Mouse (Mus musculus) heart, embryonic 16.5 days (tissue): Measurements from ENCODE around the gene Agbl3. TPM values are rescaled to one million over a fixed set of nuclear protein-coding genes. Genes with fewer than 3 reads are reported as not detected.

ENCODE experiments used
- ATAC-seq: fragments of 200-750 bp; cut with Nextera tagmentation; replicated peaks from 2 replicates; pipeline ENCODE4 v1.8.0; 2017; ENCODE audit warnings: moderate number of reproducible peaks; ENCODE audit not compliant: insufficient read depth, low FRiP score; ENCODE audit errors: extremely low read depth
- H3K27ac ChIP-seq: fragments of 300-500 bp; sonication (generic); 2 replicates; pipeline ENCODE4 v1.5.1; 2014; ENCODE audit warnings: mild to moderate bottlenecking, low read length, control low read depth, moderate library complexity
- H3K27me3 ChIP-seq: fragments of 300-500 bp; sonication (generic); 2 replicates; pipeline ENCODE4 v1.6.1; 2014; ENCODE audit warnings: low read length, mixed read lengths; ENCODE audit not compliant: control insufficient read depth, insufficient read depth
- H3K36me3 ChIP-seq: fragments of 300-500 bp; sonication (generic); 2 replicates; pipeline ENCODE4 v1.6.1; 2014; ENCODE audit not compliant: control insufficient read depth, insufficient read depth
- H3K4me1 ChIP-seq: fragments of 300-500 bp; sonication (generic); 2 replicates; pipeline ENCODE4 v1.6.1; 2014; ENCODE audit warnings: low read length, mixed read lengths; ENCODE audit not compliant: control insufficient read depth, insufficient read depth
- H3K4me2 ChIP-seq: fragments of 300-500 bp; sonication (generic); 2 replicates; pipeline ENCODE4 v1.6.1; 2014; ENCODE audit warnings: low read depth, mild to moderate bottlenecking, control low read depth, low read length
- H3K4me3 ChIP-seq: fragments of 300-500 bp; sonication (generic); 2 replicates; pipeline ENCODE4 v1.5.1; 2014; ENCODE audit warnings: mild to moderate bottlenecking, control low read depth, low read length
- H3K9ac ChIP-seq: fragments of 300-500 bp; sonication (generic); 2 replicates; pipeline ENCODE4 v1.6.1; 2014; ENCODE audit warnings: low read length, control low read depth
- H3K9me3 ChIP-seq: fragments of 300-500 bp; sonication (generic); replicated peaks from 2 replicates; pipeline ENCODE4 v1.6.1; 2016; ENCODE audit warnings: low read length; ENCODE audit not compliant: control insufficient read depth
- WGBS: fragments of 180-500 bp; shearing (Covaris S2); extraction: QIAGEN DNeasy Blood & Tissue Kit; methylation state at CpG from one replicate; pipeline ENCODE4 v1.1.7; 2014; 5-methylcytosine and 5-hydroxymethylcytosine counted together
- polyA plus RNA-seq: library from polyadenylated mRNA; unstranded; fragments of >200 nt; fragmentation: Nextera tagmentation; extraction: Ambion mirVana; gene quantifications from 2 replicates; pipeline ENCODE4 v1.2.1, GENCODE M21; 2015

Gene Agbl3
- polyA plus RNA-seq, 1 experiment from 2014 or later = 7.9 TPM

- ATAC-seq = no peak
- no peak overlapping the region for H3K4me2 ChIP-seq
- no peaks in the 10 kb centered on the region for H3K36me3 ChIP-seq
- H3K4me1 ChIP-seq = peaks cover 43% of the 10 kb centered on the region
- H3K9ac ChIP-seq = no peak overlapping the region
- no peak overlapping the region for H3K27ac ChIP-seq
- no peak overlapping the region for H3K4me3 ChIP-seq
- no peaks in the 10 kb centered on the region for H3K9me3 ChIP-seq
- 77% methylated on average over 16 of the region's 16 CpGs for WGBS
- H3K27me3 ChIP-seq = no peaks in the 10 kb centered on the region
These were observed 87.2 kb downstream of the Agbl3 start for GRCm38 (mm10) chr6:34867301-34867994.

- Histone ChIP-seq H3K4me1 (peaks cover 40% of the 10 kb centered on the region), H3K27ac (no peak overlapping the region), H3K36me3 (no peaks in the 10 kb centered on the region), H3K4me2 (no peak overlapping the region), H3K9me3 (no peaks in the 10 kb centered on the region), H3K4me3 (no peak overlapping the region), H3K9ac (no peak overlapping the region), H3K27me3 (no peaks in the 10 kb centered on the region)
- 70% methylated on average over 10 of the region's 10 CpGs for WGBS
- no peak for ATAC-seq
These were observed 87.7 kb downstream of the Agbl3 start for GRCm38 (mm10) chr6:34867995-34868350.

- no peaks in the 10 kb centered on the region for H3K36me3 ChIP-seq
- 69% methylated on average over 20 of the region's 20 CpGs for WGBS
- H3K9me3 ChIP-seq = no peaks in the 10 kb centered on the region
- no peaks in the 10 kb centered on the region for H3K27me3 ChIP-seq
- H3K4me1 ChIP-seq = peaks cover 36% of the 10 kb centered on the region
- no peak overlapping the region for H3K4me2 ChIP-seq
- no peak for ATAC-seq
- peak overlapping the region; percentile 0 for H3K27ac ChIP-seq
- H3K4me3 ChIP-seq = no peak overlapping the region
- no peak overlapping the region for H3K9ac ChIP-seq
These were observed 88.4 kb downstream of the Agbl3 start for GRCm38 (mm10) chr6:34868507-34869217.

GRCm38 (mm10) chr6:34869225-34869915 lies 89.1 kb downstream of the Agbl3 start:
- 39% methylated on average over 13 of the region's 13 CpGs for WGBS
- H3K9me3 ChIP-seq = no peaks in the 10 kb centered on the region
- peak overlapping the region; percentile 71 for H3K27ac ChIP-seq
- no peaks in the 10 kb centered on the region for H3K27me3 ChIP-seq
- no peak for ATAC-seq
- H3K4me3 ChIP-seq = no peak overlapping the region
- peak overlapping the region; percentile 29; the same call in 1 of the 2 replicates for H3K4me2 ChIP-seq
- peaks cover 33% of the 10 kb centered on the region for H3K4me1 ChIP-seq
- no peaks in the 10 kb centered on the region for H3K36me3 ChIP-seq
- no peak overlapping the region; the same call in 1 of the 2 replicates for H3K9ac ChIP-seq

- H3K4me2 ChIP-seq = no peak overlapping the region
These were observed 89.9 kb downstream of the Agbl3 start for GRCm38 (mm10) chr6:34870136-34870535.

GRCm38 (mm10) chr6:34870724-34871123 lies 90.5 kb downstream of the Agbl3 start:
- H3K36me3 ChIP-seq = no peaks in the 10 kb centered on the region
- H3K9ac ChIP-seq = no peak overlapping the region
- no peak for ATAC-seq
- H3K4me2 ChIP-seq = no peak overlapping the region
- H3K9me3 ChIP-seq = no peaks in the 10 kb centered on the region
- H3K27ac ChIP-seq = no peak overlapping the region
- peaks cover 36% of the 10 kb centered on the region for H3K4me1 ChIP-seq
- 63% methylated on average over 5 of the region's 5 CpGs for WGBS
- H3K27me3 ChIP-seq = no peaks in the 10 kb centered on the region
- no peak overlapping the region for H3K4me3 ChIP-seq

More at GRCm38 (mm10) chr6:34870136-34870535, 89.9 kb downstream of the Agbl3 start:
- Histone ChIP-seq H3K27ac (peak overlapping the region; percentile 71), H3K9me3 (no peaks in the 10 kb centered on the region), H3K9ac (peak overlapping the region; percentile 41; the same call in 1 of the 2 replicates), H3K27me3 (no peaks in the 10 kb centered on the region), H3K36me3 (no peaks in the 10 kb centered on the region), H3K4me1 (peaks cover 36% of the 10 kb centered on the region), H3K4me3 (no peak overlapping the region)
- 68% methylated on average over 5 of the region's 5 CpGs for WGBS
- no peak for ATAC-seq

- no peak for ATAC-seq
These were observed 91.7 kb downstream of the Agbl3 start for GRCm38 (mm10) chr6:34871929-34872328.

GRCm38 (mm10) chr6:34872871-34873270 lies 92.6 kb downstream of the Agbl3 start:
- Histone ChIP-seq H3K4me3 (no peak overlapping the region), H3K4me1 (peaks cover 46% of the 10 kb centered on the region), H3K36me3 (no peaks in the 10 kb centered on the region), H3K27ac (no peak overlapping the region), H3K27me3 (no peaks in the 10 kb centered on the region), H3K4me2 (no peak overlapping the region), H3K9me3 (no peaks in the 10 kb centered on the region), H3K9ac (no peak overlapping the region)
- no peak for ATAC-seq
- WGBS = 77% methylated on average over 10 of the region's 10 CpGs

More at GRCm38 (mm10) chr6:34871929-34872328, 91.7 kb downstream of the Agbl3 start:
- Histone ChIP-seq H3K4me3 (no peak overlapping the region), H3K9ac (no peak overlapping the region), H3K4me1 (peaks cover 44% of the 10 kb centered on the region), H3K9me3 (no peaks in the 10 kb centered on the region), H3K27me3 (no peaks in the 10 kb centered on the region), H3K4me2 (no peak overlapping the region), H3K27ac (no peak overlapping the region), H3K36me3 (no peaks in the 10 kb centered on the region)
- WGBS = 84% methylated on average over 7 of the region's 7 CpGs
